Mouse (Mus musculus) spleen, postnatal 36 days (tissue): ENCODE measurements around the gene Ccdc169.

ENCODE experiments used
- DNase-seq, 2 experiments: peaks; one replicate each; pipeline ENCODE4 v3.0.0; 2022; ENCODE audit warnings: low spot score in 2 of 2, mixed read lengths in 1 of 2

The Ccdc169 gene

DNA sequence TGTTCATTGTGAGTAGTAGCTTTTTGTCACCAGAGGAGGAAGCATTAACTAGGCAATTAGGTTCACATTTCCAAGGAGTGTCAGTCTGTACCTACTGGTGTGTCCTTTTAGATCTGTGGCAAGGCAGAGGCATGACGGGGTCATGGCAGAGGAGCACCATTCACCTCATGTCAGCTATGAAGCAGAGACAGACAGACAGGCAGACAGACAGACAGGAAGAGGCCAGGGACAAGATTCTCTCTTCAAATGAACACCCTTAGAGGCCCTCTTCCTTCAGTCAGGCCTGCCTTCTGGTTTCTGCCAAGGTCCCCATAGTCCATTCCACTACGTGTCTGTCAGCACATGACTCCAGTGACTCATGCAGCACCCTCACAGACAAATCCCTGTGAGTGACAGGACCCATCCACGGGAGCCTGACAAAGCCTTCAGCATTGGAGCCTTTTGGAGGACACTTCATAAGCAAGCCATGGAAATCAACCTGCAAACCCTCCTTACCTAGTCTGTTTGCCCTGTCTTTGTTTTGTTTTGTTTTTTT lies 14.7 kb upstream of the Ccdc169 start:
- no peak for DNase-seq

DNA sequence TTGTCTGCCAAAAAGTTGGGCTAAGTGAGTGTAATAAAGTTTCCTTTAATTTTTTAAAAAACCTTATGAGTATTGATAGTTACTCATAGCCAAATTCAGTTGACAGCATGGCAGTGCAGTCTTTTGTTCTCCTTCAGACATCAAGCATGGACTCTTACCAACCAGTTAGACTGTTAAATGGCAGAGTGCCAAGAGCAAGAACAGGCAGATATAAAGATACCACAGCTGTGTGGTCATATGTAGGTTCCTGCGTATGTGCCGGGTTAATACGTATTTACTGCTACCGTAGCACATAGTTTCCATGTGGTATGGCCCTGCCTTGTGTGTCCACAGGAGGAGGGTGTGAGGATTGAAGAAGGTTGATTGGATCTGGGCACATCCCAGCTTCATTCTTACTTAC lies 14.1 kb upstream of the Ccdc169 start:
- no peak for DNase-seq

DNA sequence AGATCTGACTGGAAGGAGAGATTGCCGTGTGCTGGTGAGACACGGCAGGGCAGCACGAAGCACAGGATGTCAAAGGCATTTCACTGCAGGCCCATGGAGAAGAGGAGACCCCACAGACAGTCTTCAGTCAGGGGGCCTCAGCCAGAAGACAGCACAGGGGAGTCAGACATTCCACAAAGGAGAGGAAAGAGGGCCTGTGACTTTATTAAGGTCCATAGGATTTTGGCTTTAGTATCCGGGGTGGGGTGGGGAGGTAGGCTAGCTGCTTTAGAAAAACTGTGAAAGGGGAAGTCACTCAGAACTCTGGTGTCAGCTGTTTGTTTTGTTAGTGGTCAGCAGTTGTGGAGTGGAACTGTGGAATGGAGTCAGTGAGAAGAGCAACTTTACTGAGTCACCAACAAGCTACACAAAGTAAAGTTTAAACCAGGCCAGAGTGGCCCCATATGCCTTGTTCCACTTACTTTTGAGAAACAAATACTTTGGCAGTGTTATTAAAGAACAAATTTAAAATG lies 7.9 kb upstream of the Ccdc169 start:
- no peak for DNase-seq

DNA sequence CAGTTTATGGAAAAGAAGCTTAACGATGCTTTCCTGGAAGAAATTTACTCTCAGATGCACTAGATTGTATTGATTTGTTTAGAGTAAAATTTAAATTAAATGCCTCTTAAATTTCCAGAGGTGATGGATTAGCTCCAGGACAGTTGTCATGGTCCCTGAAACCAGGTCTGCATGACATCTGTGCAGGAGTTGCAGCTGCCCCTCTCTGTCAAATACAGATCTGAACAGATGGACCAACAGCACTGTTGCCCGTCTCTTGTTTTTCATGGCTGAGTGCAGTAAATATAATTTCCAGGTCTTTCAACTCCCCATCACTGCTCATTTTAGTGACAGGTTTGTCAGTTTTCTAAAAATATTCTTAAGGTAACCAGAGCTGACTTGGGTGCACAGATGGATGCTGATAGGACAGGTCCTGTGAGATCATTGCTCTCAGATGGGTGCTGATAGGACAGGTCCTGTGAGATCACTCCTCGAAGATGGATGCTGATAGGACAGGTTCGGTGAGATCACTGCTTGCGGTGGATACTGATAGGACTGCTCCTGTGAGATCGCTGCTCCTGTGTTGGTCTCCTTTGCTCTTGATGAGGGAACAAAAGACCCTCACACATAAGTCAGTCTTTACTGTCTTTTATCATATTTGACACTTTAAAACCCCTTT lies 5.4 kb upstream of the Ccdc169 start:
- DNase-seq = no peak

DNA sequence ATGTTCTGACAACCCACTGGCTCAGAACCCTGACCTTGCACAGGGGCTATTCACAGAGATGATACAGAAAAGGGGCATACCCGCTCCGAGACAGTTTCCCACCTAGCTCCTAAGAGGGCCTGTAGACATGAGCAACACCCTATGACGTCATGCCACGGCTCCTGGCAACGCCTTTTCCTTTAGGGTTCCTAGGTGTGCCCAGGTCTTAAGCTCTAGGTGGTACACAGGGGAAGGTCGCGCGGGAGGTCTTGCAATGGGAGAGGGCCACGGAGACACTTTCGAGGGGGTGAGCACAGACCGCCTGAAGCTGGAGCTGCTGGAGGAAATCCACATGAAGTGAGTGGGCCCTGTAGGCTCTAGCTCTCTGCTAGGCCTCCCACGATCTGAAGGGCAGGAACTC lies 2.7 kb downstream of the Ccdc169 start:
- no peak for DNase-seq

DNA sequence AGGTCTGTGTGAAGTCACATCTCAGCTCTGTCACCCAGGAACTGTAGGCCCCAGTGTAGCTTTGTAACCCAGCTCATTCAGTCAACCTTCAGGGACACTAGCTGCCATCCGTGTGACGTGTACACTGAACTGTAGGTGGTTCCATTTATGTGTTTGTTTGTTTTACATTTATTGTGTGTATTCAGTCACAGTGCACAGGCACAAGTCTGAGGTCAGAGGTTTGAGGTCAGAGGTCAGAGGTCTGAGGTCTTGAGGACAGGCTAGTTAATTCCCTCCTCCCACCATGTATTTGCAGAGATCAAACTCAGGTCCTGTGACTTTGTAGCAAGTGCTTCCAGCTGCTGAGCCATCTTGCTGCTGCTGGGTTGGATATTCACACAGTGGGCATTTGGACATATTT lies 4.3 kb downstream of the Ccdc169 start:
- no peak for DNase-seq

DNA sequence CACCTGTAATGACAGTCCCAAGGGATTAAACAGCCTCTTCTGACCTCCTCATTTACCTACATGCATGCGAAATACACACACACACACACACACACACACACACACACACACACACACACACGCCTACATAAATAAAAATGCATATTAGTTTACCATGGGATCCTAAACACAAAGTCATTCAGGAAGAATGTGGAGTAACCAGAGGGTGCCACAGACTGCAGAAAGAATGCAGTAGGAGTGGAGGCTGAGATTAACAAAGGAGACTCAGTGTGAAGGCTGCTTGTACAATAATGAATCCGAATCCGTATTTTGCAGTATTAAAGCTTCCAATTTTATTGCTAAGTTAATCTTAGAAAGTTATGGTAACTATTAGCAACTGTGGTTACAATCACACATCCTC lies 7.8 kb downstream of the Ccdc169 start:
- no peak for DNase-seq

DNA sequence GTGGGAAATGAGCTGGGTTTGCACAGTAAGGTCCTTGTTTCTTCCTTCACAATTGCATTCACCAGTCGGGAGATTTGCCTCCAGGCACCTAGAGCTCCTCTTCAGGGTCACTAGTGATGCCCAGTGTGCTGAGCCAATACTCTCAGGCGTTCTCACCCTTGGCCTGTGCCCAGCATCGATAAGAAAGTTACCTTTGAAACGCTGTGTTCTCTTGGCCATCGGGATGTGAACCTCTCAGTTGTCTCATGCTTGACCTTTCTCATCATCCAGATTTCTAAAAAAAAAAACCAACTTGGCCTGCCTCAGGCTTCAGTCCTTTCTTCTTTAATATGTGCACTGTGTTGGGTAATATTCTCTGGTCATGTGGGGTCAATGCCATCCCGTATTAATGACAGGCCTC lies 9.3 kb downstream of the Ccdc169 start:
- DNase-seq = no peak

DNA sequence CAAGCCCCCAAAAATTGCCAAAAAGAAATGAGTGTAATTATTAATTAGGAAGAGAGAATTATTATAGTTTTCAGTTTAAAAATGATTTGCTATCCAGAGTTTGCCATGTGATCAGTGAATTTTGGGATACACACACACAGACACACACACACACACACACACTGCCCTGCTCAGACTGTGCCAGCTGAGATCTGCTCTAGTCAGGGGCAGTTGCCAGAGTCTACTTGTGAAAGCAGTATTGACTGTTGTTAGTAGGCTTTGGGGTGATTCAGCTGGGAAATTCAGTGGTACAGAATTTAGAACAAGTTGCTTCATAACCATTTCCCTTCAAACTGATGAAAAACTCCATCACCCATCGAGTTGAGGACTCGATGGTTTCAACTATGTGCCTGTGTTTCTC lies 10.0 kb downstream of the Ccdc169 start:
- DNase-seq = no peak

DNA sequence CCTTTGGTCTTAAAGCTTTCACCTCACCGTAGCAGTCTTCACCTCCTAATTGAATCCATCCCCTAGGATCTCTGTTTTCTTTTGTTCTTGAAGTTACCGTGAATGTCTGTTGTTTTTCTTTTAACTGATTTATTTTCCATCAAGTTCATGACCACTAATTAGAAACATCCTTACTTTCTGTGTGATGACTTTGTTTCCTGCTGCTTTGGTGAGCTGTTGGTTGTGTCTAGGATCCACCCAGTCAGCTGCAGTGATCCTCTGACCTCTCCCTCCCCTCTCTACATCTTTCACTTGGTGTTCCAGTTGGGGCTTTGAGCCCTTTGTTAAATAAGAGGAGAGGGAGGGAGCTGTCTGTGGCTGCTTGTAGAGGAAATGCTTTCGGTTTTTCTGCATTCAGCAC lies 11.0 kb downstream of the Ccdc169 start:
- no peak for DNase-seq

DNA sequence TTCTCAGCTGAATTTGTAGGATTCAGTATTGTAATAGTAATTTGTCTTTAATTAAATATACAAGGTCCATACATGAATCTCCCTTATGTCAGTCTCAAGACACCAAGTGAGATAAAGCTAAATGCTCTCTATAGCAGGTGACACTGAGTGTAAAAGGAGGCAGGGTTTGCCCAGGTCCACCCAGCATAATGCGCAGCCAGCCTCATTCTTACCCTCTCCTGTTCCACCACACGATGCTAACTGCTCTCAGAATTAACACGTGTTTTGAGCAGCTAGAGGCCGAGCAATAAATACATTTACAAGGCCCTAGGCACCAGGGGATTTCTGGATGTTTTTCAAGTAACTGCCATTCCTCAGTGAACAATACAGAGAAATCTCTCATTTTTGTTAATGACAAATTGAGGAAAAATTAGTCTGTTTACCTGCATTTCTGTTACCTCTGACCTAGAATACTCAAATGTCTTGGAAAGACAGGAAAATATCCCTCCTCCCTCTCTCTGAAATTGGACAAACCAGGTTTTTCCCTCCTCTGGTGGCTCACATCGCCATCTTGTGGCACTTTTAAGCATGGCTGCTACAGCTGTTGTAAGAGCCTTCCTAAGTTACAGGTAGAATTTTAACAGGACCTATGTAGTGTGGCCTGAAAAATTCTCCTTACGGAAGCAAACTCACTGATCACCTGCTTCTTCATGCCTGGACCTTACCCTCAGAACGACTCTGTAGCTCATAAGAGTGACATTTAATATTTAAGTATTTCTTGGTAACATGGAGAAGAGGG lies 14.7 kb downstream of the Ccdc169 start:
- DNase-seq = no peak

DNA sequence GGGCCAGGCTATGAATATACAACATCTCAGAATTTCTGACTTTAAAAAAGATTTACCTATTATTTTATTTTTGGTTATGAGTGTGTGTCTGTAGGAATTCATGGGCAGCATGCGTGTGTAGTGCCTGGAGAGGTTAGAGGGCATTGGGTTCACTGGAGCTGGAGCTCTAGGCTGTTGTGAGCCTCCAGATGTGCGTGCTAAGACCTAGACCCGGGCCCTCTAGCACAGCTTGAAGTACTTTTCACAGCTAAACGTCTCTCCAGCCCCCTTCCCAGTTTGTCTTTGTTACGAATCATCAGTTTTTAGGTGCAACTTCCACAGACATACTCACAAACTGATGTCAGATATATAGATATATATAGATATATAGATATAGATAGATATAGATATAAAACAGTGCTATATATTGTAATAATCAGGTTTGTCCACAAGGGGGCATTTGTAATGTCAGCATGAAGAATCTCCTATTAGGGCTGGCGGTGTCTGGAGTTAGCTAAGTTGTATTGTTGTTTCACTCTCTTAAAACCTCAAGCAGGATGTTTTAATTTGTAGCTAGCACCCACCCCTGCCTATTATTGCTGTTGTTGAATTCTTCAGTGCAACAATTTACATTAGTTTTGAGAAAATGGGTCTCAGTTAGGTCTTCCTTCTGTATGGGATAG lies 15.7 kb downstream of the Ccdc169 start:
- no peak for DNase-seq

DNA sequence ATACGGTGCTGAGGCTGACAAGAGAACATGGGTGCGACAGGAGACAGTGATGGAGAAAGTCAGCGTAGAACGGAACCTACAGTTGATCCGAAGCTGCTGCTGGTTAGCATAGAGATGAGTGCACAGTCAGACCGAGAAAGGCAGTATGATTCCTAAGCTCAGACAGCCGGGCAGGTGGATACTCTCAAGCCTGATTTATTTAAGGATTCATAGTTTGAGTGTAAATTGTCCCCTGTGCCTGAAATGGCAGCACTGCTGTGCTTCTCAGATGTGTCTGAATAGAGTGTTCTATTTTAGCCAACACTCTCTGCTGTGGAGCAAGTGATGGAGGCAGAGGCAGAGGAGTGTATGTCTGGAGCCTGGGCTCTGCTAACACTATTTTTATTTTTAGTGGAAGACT lies 17.0 kb downstream of the Ccdc169 start:
- no peak for DNase-seq

DNA sequence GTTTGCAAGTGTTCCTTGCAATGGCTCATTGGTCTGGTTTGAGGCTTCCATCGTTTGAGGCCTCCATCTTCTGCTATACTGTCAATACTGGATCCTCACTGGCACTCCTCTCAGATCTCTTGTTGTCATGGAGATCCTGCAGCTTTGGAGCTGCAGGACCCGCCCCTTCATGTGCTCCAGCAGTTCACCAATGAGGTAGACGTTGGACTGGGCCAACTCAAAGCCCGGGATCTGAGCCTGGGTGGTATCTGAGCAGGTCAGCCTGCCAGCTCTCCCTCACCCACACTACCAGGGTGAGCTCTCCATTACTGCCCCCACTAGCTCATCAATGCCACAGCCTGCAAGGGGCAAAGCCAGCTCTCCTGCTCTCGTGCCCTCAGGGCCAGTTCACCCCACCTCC lies 20.3 kb downstream of the Ccdc169 start:
- DNase-seq = no peak

DNA sequence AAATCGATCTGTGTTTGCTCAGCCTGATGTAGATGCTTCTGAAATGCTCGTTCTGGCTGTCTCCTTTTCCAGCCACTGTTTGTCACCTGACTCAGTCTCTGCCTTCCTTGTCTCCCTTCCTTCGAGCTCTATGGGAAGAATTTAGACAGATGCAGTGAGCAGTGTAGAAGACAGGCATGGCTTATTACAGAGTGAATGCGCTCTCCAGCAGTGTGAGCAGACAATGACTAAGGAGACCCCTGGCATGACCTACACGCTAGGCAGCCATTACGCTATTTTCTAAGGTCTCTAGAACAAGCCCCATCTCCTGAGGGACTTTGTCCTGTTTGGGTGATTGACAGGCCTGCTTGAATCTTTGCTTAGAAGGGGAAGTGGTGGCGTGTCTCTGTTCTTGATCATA lies 24.0 kb downstream of the Ccdc169 start:
- DNase-seq = no peak

DNA sequence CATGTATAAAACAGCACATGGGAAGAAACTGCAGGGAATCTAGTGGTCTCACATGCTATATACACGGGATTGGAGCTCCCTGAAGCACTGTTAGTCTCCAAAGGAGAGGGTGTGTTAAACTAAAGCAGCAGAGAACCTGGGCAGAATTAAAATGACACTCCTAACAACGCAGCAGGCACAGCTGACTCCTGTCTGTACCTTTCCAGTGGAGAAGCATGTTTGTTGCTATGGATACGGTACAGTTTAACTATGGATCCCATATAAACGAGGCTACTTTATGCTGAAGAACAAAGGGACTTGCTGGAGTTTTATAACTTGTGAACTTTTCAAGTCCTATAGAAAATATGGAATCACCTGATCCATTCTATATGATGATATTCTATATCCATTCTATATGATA lies 26.4 kb downstream of the Ccdc169 start:
- DNase-seq = no peak

DNA sequence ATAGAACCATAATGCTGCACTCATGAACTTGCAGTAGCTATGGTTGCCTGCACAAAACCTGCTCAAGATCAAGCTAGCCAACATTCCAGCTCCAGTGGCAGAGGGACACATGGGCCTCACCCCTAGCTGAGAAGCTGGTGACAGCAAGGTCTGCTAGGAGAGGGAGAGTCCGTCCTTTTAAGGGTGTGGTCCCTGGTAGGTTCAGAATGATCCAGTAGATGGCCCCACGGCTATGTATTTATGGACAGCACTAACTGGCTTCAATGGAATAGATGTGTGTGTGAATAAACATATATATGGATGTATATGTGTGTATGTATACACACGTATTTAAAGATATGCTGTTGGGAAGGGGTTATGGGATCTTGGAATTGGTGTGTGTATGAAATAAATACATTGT lies 35.3 kb downstream of the Ccdc169 start:
- DNase-seq = no peak

DNA sequence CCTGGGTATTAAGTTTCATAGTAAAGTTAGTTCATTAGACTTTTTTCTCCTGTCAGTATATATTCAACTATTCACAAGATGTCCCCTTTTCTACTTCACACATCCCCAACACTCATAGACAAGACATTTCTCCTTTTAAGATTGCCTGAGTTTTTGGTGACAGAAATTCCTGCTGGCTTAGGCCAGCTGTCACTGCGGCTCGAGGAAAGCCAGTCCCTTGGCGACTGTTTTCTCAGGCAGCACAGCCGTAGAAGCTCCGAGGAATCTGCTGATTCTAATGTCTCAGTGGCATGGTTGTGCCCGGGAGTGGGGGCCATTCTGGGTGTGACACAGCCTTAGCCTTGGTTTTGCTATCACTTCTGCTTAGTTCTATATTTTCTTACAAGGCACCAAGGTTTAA lies 40.1 kb downstream of the Ccdc169 start:
- no peak for DNase-seq

DNA sequence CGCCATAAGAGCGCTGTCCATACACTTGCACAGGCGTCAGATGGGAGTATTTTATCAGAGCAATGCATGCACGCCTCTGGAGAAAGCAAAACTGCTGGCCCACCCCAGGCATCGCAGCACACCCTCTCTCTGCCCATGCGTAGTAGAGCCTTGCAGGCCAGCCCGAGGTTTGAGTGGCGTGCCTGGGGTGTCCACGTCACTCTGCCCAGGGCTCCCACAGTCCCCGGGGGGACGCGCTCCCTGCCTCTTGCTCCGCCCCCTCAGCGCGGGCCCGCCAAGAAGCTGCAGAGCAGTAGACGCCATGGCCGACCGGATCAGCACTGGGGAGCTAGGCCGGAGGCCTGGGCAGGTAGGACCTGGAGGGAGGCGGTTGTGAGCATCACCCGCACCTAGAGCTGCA lies 44.6 kb downstream of the Ccdc169 start, which contains the start of gene Sohlh2:
Gene Sohlh2, plus strand, starts transcription at position 263 of the 400 bp plus-strand sequence.
- no peak for DNase-seq

DNA sequence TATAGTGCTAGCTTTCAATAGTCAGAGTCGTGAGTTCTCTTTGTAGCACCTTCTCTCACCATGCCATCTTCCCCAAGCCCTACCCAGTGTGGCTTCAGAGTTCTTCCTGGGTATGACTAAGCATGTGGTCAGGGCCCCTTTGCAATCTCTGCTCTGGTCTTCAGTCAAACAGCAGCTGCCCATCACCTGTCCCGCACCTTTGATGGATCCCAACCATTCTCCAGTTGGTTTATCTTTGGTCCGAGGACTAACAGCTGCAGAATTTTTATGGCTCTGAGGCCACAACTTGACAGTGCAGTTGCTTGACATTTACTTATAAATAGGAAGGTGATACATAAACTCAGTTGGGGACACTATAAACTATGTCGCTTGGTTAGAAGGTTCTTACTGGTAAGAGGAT lies 54.5 kb downstream of the Ccdc169 start:
- DNase-seq = no peak

DNA sequence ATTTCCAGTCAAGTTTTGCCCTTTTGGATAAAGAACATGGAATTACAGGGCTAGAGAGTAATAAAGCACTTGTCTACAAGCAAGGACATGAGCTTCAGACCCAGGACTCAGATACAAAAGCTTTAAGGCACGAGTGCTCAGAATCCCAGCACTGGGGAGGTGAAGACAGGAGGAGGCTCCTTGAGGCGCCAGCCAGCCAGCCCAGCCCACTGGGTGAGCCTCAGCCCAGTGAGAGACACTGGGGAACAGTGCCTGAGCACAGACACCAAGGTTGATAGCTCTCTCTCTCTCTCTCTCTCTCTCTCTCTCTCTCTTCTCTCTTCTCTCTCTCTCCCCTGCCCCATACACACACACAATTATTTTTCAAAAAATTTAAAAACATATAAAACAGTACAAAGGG lies 56.2 kb downstream of the Ccdc169 start:
- no peak for DNase-seq

DNA sequence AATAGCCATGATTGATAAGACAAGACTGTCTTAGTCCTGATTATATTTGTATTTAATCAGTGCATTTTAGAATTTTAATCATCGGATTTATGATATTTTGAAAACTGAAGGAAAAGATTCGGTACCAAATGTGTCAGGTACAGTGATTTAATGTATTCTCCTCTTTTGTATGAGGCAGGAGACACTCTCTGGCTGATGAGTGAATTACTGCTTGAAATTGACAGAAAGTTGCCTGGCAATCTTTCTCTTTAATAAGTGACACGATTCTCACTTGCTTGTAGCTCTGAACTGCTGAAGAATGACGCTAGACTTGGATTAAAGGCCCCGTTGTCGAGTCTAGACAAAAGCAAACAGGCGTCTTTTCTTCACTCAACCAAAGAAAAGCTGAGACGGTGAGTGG lies 57.7 kb downstream of the Ccdc169 start:
- DNase-seq = no peak
